Mouse (Mus musculus): ENCODE results near the gene Yaf2.

Gene Yaf2

GRCm38 (mm10) chr15:93284326-93284725 lies 52.4 kb downstream of the Yaf2 start:
- no peak for DNase-seq

DNA sequence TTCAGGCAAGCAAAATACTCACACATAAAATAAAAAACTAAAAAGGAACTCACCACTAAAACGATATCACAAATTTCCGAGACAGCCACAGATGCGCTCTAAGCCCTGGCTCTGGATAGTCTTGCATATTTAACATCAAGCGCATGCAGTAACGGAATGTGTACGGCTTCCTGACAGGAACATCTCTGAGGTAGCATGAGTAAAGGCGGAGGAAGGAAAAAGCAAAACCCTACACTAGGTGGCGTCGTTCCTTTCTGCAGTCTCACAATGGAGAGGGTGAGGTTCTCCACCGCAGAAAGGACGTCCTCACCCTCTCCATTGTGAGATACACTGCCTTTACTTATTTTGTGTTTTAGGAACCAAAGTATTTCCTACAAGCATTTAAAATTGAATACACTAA lies 53.4 kb downstream of the Yaf2 start:
- DNase-seq, result peak; percentile 74

DNA sequence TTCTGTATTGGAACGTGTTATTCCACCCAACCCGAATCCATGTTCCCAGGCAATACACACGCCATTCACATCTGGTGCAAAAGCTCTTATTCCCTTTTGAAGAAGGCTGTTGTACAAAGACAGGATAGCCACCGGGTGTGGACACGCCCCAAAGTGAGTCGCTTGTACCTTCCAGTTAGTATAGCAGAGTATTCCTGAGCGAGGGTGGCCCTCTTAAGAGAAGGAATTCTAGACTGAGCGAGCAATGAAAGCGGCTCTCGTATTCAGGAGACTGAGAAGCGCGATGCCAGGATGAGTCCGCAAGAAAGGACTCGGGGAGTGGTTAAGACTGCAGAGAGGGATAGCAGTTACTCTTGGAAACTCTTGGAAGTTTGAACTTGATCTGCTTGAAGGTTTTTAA lies 60.5 kb downstream of the Yaf2 start:
- DNase-seq, result peak; percentile 89

DNA sequence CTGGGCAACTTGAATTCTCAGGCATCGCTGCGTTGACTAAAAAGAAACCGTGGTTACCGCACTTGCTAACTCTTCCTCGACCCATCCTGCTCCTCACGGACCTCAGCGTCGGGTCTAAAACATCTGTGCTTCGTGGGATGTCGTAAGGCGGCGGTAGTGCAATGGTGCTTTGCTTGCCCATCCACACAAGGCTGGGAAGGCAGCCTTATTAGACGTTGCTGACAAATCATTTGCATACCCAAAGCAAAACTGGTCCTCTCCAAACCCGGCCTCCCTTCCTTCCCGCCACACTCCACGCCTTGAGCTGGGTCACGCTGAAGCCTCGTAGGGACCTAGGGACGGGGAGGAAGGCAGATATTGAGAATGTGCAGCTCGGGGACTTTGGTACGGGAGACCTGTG lies 61.1 kb downstream of the Yaf2 start:
- DNase-seq, result no peak

DNA sequence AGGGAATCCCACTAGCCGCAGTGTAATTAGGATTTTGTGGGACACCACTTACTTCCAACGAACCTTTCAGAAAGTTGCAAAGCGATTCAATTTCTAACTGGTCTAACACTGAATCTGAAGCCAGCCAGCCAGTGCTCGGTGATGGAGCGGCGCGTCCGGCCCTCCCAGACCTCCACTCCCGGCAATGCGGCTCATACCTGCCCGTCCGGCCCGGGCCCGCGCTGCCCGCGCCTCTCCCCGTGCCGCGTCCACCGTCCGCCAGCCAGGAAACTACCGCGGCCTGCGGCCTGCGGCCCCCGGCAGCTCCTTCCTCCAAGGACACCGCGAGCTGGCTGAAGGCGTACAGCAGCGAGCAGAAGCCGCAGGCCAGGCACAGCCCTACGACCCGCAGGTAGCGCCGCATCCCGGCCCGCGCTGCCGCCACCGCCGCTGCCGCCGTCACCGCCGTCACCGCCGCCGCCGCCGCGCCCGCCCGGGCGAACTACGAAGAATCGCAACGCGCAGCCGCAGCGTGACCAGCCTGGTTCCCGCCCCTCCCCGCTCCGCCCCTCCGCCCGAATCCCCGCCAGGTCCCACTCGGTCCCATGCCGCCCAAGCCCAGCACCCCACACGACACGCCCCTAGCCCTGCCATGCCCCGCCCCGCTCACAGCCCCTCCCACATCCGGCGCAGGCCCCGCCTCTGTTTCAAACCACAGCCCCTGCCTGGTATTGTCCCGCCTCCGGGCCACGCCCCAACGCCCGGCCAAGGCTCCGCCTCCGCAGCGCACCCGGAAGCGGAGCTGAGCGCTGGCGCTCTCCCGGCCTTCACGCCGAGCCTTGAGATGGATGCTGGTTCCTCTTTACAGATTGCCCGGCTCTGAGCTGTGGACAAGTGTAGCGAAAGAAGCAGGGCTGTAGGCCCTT lies 61.8 kb downstream of the Yaf2 start, which contains the start of gene Gxylt1:
Gene Gxylt1, minus strand, starts transcription at position 501 of the 905 bp plus-strand sequence.
- DNase-seq, result peak; percentile 100

DNA sequence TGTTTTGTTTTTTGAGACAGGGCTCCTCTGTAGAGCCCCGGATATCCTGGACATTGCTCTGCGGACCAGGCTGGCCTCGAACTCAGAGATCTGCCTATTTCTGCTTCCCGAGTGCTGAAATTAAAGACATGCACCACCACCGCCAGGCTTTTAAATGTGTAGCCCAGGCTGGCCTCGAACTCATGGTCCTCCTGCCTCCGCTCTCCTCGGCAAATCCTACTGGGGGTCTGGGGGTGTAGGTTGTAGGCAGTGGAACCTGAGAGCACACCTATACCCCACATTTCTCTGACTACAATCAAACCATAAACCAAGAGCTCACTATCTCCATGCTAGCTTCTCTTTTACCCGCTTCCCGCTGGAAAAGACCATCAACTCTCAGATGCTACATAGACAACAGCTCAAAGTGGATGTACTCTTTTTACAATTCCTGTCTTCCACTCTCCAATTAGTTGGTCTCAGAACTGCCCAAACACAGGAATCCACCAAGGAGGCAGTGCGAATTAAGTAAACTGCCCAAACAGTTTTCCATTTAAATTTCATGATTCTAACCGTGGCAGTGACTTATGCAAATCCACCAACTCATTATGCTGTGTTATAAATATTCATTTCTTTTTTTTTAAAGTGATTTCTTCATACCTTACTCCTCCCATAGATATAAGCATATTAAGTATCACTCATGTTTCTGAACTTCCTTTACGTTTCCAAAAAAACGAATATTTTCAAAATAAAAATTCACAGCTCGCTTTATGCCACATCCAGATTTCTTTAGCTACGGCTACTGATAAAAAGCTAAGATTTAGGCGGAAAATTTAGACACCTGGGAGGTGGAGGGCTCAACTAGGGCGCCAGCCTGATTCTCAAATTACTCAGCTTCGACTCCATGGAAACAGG lies 62.7 kb downstream of the Yaf2 start:
- DNase-seq, result peak; percentile 90

- no peak for DNase-seq
Measured at GRCm38 (mm10) chr15:93272948-93273347, 63.8 kb downstream of the Yaf2 start.

GRCm38 (mm10) chr15:93270289-93270855 lies 66.4 kb downstream of the Yaf2 start:
- DNase-seq, result peak; percentile 92

- DNase-seq, result peak; percentile 86
Measured at GRCm38 (mm10) chr15:93269572-93269971, 67.2 kb downstream of the Yaf2 start.

DNA sequence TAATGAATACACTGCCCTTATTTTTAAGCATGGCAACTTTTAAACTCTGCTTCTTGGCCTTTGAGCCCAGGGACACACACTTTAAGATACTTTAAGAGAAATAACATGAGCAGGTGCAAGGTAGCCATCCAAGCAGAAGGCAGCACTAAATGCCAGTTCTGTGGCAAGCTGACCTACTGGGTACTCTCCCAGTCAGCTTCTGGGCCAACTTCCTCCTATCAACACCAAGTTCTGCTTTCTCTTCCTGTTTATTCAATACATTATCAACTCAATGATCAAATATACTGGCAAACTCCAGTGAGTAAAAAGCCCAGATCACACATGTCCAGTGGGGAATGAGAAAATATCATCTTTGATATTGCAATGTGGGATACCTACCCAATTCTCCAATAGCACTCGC lies 68.7 kb downstream of the Yaf2 start:
- peak; percentile 73 for DNase-seq

- DNase-seq, result peak; percentile 72
Measured at GRCm38 (mm10) chr15:93267479-93267878, 69.3 kb downstream of the Yaf2 start.

DNA sequence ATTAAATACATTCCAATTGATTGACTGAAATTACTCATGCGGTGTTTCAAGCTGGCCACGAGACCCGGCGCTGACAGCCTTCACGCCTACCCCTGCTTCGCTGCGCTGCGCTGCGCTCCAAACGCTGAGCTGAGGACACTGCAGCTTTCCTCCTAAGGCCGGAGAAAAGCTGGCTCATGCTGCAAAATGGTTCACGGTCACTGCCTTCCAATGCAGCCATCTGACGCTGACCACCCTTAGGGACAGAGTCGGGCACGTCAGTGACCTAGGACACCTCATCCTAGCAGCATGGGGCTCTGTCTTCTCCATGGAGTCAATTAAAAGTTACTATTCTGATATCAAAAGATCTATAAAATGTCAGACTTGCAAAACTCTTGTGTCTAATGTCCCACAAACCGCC lies 70.4 kb downstream of the Yaf2 start:
- DNase-seq, result peak; percentile 64

DNA sequence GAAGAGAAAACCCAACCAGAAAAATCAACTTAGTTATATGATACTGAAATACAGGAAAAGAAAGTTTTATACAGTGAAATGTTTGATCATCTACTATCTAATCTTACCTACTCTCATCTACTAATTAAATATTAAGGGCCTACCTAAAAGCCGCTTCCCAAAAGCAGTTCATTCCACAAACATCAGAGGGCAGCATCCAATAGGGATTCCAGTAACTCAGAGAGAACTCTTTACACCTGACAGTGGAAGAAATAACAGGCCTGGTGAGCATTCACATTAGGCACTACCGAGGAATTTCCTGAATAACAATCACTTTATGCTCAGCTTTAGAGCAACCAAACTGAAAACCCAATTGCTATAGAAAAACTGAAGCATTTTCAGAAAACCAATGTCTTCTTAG lies 71.0 kb downstream of the Yaf2 start:
- peak; percentile 86 for DNase-seq

DNA sequence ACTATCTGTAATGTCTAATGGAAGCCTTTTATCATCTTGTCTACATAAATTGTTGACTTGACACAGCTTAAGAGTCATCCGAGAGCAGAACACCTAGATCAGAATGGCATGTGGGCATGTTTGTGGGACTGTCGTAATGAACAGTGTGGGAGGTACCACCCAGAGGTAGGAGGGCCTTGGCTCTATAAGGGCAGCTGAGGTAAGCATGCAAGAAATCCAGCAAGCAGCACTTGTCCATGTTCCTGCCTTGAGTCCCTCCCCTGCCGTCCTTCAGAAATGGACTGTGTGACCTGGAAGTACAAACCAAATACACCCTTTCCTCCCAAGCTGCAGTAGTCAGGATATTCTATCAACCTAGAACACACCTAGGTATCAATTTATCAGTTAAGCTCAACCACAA lies 71.5 kb downstream of the Yaf2 start:
- peak; percentile 71 for DNase-seq

- peak; percentile 75 for DNase-seq
Measured at GRCm38 (mm10) chr15:93264221-93264620, 72.5 kb downstream of the Yaf2 start.

DNA sequence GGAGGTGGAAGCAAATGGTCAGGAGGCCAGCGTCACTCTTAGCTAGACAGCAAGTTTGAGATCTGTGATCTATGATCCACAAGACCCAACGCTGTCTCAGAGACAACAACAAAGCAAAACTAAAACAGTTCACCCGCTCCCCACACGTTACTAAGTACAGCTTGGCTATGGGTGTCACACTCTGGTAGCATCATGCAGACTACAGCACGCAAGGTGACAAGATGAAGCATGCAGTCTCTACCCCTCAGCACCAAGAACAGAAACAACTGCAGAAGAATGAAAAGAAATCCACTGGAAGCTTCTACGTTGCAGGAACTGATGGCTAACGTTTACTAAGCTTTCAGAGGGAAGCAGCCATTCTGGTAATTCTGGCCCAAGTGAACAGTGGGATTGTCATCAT lies 73.2 kb downstream of the Yaf2 start:
- peak; percentile 72 for DNase-seq

DNA sequence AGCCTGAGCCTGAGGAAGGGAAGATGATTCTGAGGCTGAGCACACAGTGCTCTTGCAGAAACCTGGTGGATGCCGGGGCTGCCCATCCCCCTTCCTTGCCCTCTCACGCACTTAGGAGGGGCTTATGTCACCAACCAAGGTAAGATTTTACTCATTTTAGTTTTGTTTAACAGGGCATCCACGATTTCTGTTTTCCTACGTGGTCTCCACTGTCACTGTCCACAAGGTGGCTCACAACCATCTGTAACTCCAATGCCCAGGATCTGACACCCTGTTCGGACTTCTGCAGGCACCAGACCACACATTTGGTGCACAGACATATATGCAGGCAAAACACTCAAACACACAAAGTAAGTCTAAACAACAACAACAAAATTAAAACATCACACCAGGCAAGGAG lies 73.9 kb downstream of the Yaf2 start:
- DNase-seq, result peak; percentile 76

DNA sequence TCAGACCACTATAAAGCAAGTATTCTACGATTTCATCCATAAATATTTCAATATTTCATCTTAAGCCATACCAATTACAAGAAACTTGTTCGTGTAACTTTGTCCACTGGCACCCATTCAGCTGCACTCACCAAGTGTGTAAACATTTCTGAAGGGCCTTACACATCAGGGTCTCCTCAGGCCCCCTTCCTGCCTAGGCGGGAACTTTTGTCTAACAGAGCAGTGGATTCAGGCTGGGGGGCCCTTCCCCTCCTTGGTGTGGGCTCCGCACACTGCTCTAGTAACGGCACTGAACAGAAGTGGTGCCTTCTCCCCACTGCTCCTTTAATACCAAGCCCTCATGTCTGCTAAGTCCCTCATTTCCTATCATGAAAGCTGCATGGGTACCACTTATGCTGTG lies 74.5 kb downstream of the Yaf2 start:
- peak; percentile 53 for DNase-seq

DNA sequence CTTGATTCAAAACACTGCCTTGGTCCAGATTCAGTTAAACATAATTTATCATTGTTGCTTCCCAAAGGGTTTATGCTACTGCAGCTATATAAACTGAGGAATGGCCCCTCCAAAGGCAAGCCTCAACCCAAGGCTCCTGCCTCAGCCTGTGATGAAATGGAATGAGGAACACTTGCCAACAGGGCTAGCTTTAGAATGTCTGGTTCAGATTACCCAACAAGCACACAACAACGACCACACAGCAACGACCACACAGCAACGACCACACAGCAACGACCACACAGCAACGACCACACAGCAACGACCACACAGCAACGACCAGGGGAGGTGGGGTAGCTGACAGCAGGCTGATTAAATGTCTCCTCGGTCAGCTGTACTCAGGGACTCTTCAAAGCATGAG lies 76.8 kb downstream of the Yaf2 start:
- DNase-seq, result peak; percentile 79

DNA sequence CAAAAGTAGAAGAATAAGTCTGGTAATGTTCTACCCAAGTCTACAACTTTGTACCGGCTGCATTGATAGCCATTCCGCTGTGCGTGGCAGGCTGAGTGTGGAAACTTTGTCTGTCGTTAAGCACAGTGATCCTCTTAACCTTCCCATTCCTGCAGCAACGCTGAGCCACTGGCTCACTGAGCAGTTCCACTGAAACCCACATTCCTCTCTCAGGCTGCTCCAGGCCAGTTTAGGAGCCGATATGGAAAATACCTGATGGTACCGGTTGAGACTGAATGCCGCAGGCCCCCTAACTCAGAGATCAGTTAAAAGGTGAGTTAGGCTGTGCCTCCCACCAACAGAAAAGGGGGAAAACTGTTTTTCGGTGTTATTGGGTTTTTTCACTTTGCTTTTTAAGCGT lies 81.4 kb downstream of the Yaf2 start:
- DNase-seq, result no peak

GRCm38 (mm10) chr15:93253172-93253571 lies 83.6 kb downstream of the Yaf2 start:
- DNase-seq, result no peak

- no peak for DNase-seq
Measured at GRCm38 (mm10) chr15:93252396-93252795, 84.3 kb downstream of the Yaf2 start.

GRCm38 (mm10) chr15:93251553-93252250 lies 85.0 kb downstream of the Yaf2 start:
- DNase-seq, result peak; percentile 96
